Mouse (Mus musculus) effector memory CD4-positive, alpha-beta T cell, adult 5 months (primary cell): ENCODE data around the gene Lamb3. TPM values are rescaled to one million over a fixed set of nuclear protein-coding genes. Genes with fewer than 3 reads are reported as not detected.

ENCODE experiments used
- polyA plus RNA-seq: library from polyadenylated mRNA; unstranded; fragments of 100-300 nt; shearing (Covaris generic); gene quantifications from one replicate; pipeline ENCODE4 v1.2.1, GENCODE M21; 2017

Lamb3 gene
- polyA plus RNA-seq, result 33.4 TPM

DNA sequence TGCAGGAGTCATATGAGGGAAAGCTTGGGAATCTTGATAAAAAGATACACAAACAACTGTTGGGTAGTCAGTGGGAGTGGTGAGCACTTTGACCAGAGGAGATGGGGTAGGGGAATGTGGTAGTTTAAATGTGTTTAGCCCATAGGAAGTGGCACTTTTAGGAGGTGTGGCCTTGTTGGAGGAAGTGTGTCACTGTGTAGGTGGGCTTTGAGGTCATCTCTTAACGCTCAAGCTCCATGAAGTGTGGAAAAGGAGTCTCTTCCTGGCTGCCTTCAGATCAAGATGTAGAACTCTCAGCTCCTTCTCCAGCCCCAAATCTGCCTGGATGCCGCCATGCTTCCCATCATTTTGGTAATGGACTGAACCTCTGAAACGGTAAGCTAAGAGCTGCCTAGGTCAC lies at the start of gene Lamb3:
Gene Lamb3, plus strand, starts transcription at position 197 of the 400 bp plus-strand sequence.

DNA sequence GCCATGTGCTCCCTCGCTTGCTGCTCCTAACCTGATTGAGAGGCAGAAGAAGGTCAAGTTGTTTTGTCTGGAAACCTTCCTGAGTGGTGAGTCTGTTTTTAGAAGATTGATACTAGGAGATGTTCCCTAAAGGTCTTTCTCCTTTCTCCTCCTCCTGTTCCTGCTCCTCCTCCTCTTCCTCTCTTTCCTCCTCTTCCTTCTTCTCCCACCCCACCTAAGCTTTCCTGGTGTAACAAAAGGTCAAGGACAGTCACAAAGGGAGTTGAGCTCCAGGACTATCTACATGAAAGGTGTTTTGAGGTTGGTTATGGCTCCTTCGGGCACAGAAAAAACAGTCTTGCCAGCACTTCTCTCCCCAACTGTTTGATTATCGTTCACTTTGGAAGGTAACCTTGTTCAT lies 39.8 kb upstream of the Lamb3 start, which contains the start of gene A130010J15Rik:
Gene A130010J15Rik, plus strand, starts transcription at position 301 of the 400 bp plus-strand sequence.

GRCm38 (mm10) chr1:193201383-193201778 lies 6.1 kb upstream of the Lamb3 start, which contains the start of gene Traf3ip3:
Traf3ip3 (minus strand) TSS chr1:193201703.

GRCm38 (mm10) chr1:193263955-193264598 lies 56.6 kb downstream of the Lamb3 start, which contains the start of gene Hsd11b1:
Hsd11b1 (minus strand) TSS chr1:193264075.

DNA sequence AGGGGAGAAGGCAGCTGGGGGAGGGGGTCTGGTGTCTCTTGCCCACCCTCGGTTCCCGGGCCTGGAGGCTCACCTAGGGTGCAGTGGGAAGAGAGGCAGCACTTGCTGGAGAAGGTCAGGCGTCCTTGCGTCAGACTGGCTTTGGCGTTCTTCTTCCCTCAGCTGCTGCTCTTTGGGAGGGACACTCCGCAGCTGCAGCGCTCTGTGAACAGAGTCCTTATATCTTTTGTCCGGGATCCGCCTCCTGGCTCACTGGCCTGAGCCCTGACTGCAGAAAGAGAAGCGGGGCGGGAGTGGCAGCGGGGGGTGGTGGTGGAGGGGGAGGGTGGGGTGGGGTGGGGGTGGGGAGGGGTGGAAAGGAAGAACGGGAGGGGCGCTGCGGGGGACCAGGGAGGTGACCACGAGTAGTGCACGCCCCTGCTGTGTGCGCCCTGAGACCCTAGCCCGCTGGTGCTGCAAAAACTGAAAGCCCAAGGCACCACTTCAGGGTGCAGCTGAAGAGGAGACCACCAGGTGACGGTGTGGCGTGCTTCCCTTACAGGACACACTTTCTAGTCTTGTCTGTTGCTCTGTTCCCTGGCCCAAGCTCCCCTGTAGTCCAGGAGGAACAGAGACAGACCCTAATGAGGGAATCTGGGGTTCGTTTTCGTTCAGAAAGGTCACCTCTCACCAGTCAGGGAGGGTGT lies 65.6 kb downstream of the Lamb3 start, which contains the start of gene G0s2:
Gene G0s2, minus strand, starts transcription at position 302 of the 686 bp plus-strand sequence.

GRCm38 (mm10) chr1:193370096-193370495 lies 162.6 kb downstream of the Lamb3 start, which contains the start of gene Camk1g:
Camk1g (minus strand) TSS chr1:193370298.

Other genes starting within 250 kb of the Lamb3 start
- gene Syt14, start 171.9 kb upstream of the Lamb3 start, polyA plus RNA-seq, result not detected
- 4.9 TPM for gene Diexf, start 77.4 kb upstream of the Lamb3 start, polyA plus RNA-seq
- gene Irf6, start 54.6 kb upstream of the Lamb3 start, polyA plus RNA-seq, result 5.5 TPM
- 5.7 TPM for gene A130010J15Rik, start 39.7 kb upstream of the Lamb3 start, polyA plus RNA-seq
- 180 TPM for gene Traf3ip3, start 6.0 kb upstream of the Lamb3 start, polyA plus RNA-seq
- gene Hsd11b1, start 56.4 kb downstream of the Lamb3 start, polyA plus RNA-seq, result 131 TPM
- gene G0s2, start 65.5 kb downstream of the Lamb3 start, polyA plus RNA-seq, result not detected
- gene Camk1g, start 162.6 kb downstream of the Lamb3 start, polyA plus RNA-seq, result not detected